Mouse (Mus musculus): Measurements from ENCODE around the gene Ccdc63.

- TF ChIP-seq CTCF (conservative IDR thresholded peaks at IDR 0.05; ENCODE audit: low read length), result no peak
- no peak for TF ChIP-seq NANOG (IDR thresholded peaks at IDR 0.05; ENCODE audit: borderline replicate concordance, low read length)
- no peak for TF ChIP-seq POU5F1 (IDR thresholded peaks at IDR 0.05; ENCODE audit: borderline replicate concordance, low read length)
Measured at GRCm38 (mm10) chr5:122104981-122105380, 35.6 kb downstream of the Ccdc63 start.
